Mouse (Mus musculus) cerebellum, postnatal 4 days (tissue): ENCODE data around the gene Esrrg.

Experiments used
- DNase-seq, 2 experiments: peaks; one replicate each; pipeline ENCODE4 v3.0.0; 2022; ENCODE audit warnings: low spot score in 2 of 2, mixed read lengths in 1 of 2

Esrrg gene

DNA sequence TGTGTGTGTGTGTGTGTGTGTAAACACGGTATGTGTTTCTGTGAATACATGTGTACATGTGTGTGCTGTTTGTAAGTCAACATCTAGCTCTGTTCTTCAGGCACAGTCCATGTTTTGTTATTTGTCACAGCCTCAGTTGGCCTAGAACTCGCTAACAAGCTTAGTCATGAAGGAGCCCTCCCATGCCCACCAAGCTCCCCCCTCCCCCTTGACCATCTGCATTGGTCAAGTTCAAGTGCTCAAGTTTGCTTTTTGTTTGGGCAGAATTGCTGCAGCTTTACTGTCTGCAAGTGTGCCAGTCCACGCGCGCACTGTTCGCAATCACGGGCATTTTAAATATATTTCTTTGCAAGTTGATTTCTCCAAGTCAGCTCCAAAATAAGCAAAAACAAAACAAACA is 298.8 kb downstream of the Esrrg start:
- DNase-seq: no peak

DNA sequence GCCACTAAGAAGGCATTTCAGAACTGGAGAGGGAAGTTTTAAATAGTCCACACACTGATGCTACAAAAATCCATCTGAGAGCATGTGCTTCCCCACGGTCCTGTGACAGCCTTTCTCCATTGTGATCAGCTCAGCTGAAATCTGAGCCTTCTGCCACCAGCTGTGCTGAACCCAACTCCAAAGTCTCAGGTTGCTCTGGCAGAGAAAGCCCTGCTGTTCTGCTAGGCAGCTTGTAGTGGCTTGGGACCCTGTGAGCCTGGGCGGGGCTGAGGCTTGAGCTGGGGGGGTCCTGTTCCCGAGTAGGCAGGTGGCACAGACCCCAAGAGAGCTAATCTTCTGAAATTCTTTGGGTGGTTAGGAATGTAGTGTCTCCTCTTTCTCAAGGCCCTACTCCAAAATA is 299.3 kb downstream of the Esrrg start:
- DNase-seq: no peak

DNA sequence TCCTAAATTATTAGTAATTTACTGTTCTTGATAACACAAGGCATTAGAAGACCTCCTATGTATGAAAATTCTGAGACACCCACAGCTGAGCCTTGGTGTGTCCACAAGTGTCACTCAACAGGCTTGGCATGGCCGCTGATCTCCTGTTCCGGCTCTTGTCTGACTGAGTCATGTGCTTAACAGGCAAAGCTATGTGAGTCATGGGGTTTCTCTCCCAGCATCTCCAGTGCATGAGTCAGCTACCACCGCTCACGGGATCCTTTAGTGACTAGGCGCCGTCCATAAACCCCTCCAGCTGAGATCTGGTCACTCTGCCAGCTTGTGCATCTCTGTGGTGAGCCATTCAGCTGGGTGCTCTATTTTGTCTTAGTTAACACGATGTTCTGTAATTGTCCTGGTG is 302.1 kb downstream of the Esrrg start:
- DNase-seq: no peak

DNA sequence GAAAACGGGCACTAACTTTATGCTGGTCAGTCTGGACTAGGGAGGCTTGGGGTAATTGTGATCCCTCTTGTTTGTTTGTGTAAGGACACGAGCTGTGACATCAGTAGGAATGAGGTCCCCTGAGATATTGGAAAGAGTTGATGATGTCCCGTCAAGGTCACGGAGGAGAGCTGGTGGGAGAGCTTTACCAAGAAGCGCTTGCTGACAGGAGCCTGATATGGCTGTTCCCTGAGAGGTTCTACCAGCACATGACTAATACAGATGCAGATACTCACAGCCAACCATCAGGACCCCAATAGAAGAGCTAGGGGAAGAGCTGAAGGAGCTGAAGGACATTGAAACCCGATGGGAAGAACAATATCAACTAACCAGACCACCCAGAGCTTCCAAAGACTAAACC is 302.6 kb downstream of the Esrrg start:
- DNase-seq: no peak

DNA sequence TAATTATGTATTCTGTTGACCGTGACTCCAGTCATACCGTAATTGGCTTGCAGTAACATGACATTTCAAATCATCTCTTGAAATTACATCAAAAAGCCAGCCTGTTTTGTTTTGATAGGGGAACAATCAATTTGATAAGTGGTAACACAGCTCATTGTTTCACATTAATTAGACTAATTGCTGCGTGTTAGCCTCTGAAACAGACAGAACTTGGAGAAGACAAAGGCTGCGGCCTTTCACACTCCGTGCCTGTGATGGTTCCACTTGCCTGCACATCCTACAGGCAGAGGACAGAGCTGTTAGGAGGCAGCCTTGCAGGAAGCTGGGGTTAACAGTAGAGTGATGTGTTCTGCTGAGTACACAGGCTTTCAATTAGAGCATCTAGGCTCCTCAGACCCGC is 309.7 kb downstream of the Esrrg start:
- DNase-seq: no peak

DNA sequence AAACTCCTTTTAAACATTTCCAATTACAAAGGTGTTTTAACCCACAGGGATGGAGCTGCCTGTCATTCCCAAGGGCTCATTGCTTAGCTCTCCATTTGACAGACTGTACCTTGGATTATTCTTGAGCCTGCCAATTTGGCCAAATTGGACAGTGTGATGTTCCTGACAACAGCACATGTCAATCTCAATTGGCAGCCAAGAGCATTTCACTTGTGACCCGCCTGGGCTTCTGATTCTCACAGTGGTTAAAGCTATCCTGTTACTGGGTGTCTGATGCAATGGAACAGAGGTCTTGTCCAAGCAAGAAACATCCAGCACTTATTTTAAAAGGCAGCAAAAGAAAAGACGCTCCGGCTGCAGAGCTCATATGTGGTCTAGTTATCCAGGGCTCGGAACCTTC is 310.3 kb downstream of the Esrrg start:
- DNase-seq: no peak

DNA sequence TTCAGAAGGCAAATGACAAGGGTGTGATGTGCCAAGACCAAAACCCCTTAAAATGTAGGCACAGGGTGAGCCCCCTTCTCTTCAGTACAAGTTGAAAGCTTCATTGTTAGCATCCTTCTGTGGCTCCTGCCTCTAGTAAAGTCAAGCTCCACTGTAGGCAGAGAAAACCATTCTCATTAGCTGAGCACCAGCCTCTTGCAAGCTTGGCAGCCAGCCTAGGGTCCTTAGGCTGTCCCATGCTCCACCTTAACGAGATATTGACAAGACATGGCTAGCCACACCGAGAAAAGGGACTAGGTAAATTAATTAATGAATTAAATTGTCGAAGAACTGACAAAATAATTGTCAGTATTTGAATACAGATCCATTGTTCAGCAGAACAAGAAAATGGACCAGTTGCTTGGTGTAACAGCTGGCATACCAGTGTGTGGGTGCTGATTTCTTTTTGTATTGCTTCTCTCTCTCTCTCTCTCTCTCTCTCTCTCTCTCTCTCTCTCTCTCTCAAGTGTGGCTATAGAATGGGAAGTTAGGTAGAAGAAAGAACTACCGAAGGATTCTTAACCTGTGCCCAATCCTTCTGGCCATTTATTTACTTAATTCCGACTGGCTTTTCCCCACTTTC is 311.7 kb downstream of the Esrrg start:
- no peak for DNase-seq

DNA sequence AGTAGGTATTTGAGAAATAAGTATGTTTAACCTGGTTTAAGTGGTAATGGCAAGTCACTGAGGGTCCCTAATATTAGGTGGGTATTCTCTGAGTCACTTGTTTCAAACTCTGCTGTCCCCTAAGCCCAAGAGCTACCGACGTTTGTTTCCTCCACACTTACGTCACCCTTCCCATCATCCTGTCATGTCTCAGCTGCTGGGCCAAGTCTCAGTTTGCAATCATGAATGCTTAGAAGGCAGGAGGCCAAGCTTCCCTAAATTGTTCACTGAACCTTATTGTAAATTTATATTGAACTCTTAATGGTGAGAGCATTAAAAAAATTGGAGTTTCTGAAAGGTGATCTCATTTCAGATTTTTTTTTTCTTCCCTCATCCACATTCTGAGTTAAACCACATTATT is 322.6 kb downstream of the Esrrg start:
- DNase-seq: no peak

DNA sequence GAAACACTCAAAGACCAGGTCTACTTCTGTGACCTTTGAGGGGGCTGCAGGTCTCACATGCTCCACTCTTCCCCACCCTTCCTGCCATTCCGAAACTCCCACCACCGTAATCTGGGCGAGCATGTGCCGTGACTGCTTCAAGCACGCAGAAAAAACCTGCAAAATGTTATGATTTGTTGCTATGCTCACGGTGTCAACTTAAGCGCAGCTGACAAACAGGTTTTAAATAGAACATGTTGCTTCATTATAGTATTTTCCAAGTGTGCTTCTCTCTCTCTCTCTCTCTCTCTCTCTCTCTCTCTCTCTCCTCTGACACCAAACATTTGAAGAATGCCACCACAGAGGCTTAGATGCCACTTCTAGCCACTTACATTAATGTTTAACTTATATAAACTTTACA is 330.1 kb downstream of the Esrrg start:
- no peak for DNase-seq

DNA sequence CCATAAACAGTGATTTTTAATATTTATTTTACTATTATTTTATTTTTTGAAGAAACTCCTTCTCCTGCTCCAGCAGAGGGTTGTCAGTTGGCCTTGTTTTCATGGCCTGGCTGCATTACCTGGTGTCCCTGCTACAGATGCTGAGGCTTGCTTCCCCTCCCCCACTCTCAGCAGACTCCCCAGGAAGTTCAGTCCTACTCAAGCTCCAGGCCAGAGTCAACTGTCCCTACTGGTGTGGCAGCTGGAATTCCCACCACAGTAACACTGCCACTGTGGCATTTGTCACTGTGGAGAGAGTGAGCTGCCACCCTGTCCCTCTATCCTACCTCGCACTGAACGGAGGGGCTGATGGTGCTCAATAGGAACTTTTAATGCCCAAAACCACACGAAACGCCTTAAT is 330.5 kb downstream of the Esrrg start:
- DNase-seq: no peak

DNA sequence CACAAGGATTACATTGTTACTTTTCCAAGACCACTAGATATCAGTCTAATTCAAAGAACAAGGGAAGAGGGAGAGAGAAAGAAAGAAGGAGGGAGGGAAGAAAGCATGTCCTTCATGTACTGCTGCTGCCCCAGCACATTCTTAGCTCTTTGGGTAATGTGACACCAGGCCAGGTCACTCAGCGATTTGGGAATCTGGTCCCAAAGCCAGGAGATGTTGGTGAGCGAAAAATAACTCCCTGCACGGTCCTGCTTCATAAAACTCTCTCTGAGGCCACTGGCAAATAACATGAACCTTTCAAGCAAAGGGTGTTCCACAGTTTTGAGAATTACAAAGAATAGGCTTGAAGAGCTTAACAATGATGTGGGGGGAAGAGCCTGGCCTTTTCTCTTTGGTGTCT is 342.9 kb downstream of the Esrrg start:
- DNase-seq: no peak

DNA sequence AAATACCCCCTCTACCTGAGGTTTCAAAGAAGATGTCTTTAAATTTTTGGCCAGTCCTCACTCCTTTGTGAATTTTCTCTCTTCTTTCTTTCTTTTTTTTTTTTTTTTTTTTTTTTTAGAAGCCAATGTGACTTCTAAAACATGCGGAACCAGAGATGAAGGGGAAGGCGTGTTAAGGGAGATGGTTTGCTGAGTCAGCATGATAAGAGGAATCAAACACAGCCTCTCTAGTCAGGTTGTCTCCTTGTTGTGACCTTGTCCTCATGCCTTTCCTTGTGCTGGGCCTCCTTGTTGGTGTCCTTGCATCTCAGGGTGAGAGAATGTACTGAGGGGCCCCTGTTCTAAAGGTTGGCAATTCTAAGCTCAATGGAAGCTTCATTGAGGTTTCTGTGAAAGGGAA is 348.1 kb downstream of the Esrrg start:
- DNase-seq: no peak

DNA sequence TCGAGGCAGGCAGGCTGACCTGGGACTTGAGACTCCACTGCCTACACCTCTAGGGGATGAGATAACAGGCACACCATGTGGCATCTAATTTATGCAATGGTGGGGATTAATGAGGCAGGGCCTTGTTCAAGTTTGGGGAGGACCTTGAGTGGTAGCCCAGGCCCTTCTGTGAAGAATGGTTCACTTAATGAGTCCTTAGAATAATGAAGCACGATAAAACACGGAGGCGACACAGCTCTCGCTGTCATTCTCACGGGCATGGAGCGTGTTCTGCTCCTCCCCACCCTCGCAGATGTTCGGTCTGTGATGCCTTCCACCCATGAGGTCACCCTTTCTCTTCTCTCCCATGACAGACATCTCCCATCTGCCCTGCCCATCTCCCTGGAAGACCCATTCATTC is 350.6 kb downstream of the Esrrg start:
- no peak for DNase-seq

DNA sequence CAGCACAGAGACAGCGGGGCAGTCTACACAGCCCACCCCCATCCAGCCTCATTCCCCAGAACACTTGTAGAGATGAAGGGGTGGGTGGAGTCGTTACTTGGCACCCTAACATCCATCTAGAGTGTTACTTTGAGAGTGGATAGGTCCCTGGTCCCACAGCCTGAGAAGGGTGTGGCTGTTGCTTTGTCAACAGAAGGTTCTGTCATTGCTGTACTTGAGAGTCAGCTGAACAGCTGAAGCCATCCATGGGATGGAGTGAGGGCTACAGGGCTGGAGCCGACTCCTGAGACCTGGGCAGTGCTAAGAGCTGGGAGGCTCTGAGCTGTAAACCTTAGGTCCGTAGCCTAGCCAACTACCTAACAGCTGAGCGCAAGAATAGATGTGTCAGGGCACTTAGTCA is 352.9 kb downstream of the Esrrg start:
- no peak for DNase-seq

DNA sequence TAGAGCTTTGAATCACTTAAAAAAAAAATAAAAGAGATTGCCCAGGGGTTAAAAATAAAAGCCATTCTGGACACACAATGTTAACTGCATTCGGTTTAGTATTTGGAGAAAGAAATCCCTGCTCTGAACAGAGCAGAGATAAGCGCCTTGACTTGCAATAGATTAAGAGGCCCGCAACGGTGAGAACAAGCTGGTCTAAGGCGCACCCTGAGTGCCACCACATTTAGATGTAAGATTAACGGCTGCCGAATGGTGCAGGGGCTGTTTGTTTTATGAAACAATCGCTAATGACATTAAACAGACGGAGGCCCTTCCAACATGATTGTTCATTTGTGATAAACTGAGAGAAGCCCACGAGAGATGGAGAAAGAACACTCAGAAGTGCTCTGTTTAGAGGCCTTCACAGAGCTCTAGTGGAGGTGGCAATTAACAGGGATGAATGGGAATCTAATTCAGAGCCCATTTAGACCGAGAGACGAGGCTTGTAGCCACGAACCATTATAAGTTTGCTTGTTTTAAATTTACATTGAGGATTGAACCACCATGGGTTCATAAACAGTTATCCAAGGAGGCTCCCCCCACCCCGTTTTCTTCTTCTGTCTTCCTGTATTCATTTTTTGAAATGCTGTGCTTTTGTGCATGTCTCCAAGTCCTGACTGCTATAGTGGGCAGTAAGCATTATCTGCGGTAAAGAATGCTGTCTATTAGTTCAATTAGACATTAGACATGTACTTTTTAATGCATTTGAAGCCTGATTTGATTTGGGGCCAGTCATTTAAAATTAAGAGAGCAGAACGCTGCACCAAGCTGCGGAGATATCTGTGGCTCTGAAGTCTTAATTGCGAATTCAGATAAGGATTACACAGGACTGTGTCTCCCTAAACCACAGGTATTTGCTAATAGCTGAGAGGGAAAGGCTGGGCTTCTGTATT is 356.5 kb downstream of the Esrrg start:
- DNase-seq: no peak

DNA sequence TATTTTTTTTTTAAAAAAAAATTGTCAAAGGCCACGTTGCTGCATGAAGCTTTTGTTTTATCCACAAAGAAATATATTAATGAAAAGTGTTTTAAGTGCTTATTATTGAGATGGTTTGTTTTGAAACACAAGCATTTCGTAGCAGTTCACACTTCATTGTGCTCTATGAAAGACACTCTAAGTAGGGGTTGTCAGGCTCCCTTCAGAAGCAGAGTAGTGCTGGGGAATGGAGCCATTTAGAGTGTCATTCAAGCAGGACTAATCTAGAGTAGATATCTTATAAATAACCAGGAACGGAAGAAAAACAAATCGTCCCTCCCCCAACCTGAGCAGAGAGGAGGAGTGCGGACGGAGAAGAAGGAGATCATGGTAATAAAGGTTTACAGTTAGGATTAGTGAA is 357.3 kb downstream of the Esrrg start:
- DNase-seq: no peak

DNA sequence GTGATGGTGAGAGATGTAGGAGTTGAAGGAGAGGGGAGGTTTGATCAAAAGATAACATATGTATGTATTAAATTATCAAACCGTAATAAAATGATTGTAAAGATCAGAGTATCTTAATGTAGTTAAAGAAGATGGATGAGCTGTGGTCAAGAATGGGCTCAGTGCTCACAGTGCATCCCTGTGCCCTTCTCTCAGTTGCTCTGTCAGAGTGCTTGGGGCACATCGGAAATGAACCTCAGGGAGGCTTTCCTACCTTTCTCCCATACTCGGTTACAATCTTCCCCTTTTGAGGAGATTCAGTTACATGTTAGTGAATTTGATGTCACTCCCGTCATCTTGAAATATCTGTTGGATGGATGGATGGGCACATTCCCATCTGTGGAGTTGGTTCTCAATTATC is 359.8 kb downstream of the Esrrg start:
- no peak for DNase-seq

DNA sequence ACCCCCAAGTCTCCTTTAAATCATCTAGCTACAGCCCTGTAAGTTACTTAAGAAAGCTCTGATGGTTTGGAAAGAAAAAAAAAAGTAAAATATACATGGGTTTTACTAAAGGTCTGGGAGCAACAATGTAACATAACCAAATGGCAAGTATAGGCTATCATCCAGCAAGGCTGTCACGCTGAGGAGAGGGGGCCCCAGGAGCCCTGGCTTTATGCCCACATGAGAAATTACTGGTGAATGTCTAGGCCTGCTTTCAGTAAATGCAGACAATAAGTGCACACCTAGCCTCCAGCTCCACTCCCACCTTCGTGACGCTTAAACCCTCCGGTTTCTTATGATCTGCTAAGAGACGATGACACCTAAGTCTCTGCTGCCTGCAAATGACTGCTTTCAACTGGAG is 360.9 kb downstream of the Esrrg start:
- peak in 1 of 2 experiments; percentile 16 for DNase-seq

DNA sequence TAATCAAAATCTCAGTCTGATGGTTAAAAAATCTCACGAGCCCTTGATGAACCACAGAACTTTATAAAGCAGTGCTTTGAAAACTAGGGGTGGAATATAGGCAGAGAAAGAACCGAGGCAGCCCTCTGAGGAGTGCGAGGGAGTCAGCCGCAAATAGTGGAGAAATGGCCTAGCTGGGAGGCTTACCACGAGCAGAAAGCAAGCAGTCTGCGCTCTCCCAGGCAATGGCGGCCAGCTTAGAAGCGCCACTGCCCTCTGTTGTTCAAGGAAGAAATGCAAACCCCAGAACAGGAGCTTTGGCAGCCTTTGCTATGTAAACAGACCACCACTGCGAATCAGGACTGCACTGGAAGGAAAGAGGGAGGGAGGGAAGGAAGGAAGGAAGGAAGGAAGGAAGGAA is 365.8 kb downstream of the Esrrg start:
- DNase-seq: peak in 1 of 2 experiments; percentile 67

DNA sequence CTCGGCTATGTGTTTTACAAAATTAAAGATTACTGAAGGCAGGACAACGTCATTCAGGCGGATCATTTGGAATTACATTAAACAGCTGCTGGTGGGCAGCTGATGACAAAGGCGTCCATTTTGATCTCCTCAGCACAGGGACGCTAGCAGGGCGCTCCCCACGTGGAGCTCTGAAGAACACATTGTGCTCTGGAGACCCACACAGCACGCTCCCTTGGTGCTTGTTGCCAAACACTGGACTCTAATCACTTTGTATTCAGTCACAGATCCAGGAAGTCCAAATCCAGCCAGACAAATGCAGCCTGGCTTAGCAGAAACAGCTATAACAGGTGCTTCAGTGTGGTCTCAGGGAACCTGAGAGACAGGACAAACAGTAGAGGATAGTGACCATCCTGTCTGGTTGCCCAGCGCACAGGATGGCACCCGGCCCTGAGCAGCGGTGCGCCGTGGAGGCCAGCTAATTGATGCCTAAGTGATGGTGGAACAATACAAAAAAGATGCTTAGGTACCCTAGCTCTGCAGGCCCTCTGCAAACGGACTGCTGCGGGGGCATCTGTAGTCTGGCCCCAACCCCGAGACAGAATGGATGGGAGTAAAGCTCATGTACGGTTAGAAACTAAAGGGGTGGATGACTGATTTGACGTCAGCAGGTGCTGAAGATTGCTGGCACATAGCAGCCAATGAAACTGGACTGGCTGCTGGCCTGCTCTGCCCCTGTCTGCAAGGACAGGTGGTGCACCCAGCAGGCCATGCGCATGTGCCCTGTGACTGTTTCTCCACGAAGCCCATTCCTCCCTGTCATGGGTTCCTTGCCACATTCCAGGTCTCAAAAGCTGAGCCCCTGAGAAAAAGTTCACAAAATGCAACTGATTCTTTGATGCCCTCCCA is 367.1 kb downstream of the Esrrg start:
- DNase-seq: peak in 1 of 2 experiments; percentile 30

DNA sequence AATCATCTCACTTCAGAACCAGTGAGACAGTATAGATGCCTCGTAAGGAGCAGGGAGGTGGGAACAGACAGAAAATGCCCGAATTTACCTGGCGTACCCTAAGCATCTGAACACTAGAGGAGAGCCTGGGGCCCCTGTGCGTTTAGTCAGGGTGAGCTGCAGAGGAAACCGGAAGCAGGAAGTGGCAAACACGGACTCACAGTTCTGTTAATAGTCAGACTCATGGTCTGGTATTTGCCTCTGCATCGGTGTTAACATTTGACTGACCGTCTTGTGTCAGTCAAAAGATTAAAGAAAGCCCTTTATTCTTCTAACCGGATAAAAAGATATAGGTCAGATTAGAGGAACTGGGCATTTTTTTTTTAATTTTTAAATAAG is 367.8 kb downstream of the Esrrg start:
- no peak for DNase-seq

DNA sequence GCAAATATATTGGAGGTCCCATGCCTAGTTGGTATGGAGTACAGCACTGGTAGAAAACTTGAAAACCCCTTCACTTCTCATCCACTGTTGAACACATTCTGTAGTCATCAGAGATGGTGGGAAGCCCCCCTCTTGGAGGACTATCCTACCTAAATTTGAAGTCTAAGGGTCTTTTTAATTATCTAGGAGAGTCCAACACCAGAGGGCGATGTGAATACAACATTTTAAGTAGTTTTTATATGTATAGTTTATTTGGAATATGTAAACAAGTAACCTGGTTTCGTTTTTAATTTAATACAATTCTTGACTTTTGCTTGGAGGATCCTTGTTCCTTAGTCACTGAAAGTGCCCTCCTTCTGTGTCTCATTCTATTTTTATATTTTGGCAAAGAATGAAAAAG is 372.4 kb downstream of the Esrrg start:
- no peak for DNase-seq
